Mouse (Mus musculus) layer of hippocampus, postnatal 36 days (tissue): ENCODE measurements around the gene Spdl1. TPM values are rescaled to one million over a fixed set of nuclear protein-coding genes. Genes with fewer than 3 reads are reported as not detected.

Experiments used
- total RNA-seq, 2 experiments: library from RNA; stranded (reverse); gene quantifications; 2 replicates each; pipeline ENCODE4 v1.2.3; 2021

The Spdl1 gene
- total RNA-seq, 2 experiments from 2014 or later, result 0.25 to 0.40 TPM

Other genes with a start within 250 kb of the Spdl1 start
- 1 to 10 TPM; 2.2 to 3.0 TPM for gene Dock2, start 49.7 kb downstream of the Spdl1 start, total RNA-seq